Mouse (Mus musculus) hindbrain, embryonic 14.5 days (tissue): ENCODE measurements around the gene Lrrc8a. TPM values are rescaled to one million over a fixed set of nuclear protein-coding genes. Genes with fewer than 3 reads are reported as not detected.

Source experiments
- ATAC-seq: fragments of 200-750 bp; cut with Nextera tagmentation; 2 replicates; pipeline ENCODE4 v1.8.0; 2017; ENCODE audit warnings: moderate number of reproducible peaks, mild to moderate bottlenecking, moderate TSS enrichment, moderate library complexity; ENCODE audit not compliant: low FRiP score
- DNase-seq: peaks from one replicate; pipeline ENCODE4 v3.0.0-alpha.2; 2015; ENCODE audit warnings: low spot score
- H3K27ac ChIP-seq: fragments of 300-500 bp; sonication (generic); 2 replicates; pipeline ENCODE4 v1.5.1; 2014; ENCODE audit warnings: mild to moderate bottlenecking, moderate library complexity
- H3K27me3 ChIP-seq: fragments of 300-500 bp; sonication (generic); 2 replicates; pipeline ENCODE4 v1.6.1; 2014; ENCODE audit warnings: mild to moderate bottlenecking, low read length, mixed read lengths; ENCODE audit not compliant: control insufficient read depth, insufficient read depth
- H3K36me3 ChIP-seq: fragments of 300-500 bp; sonication (generic); replicated peaks from 2 replicates; pipeline ENCODE4 v1.6.1; 2014; ENCODE audit not compliant: control insufficient read depth, insufficient read depth
- H3K4me1 ChIP-seq: fragments of 300-500 bp; sonication (generic); replicated peaks from 2 replicates; pipeline ENCODE4 v1.6.1; 2014; ENCODE audit warnings: antibody characterized with exemption, low read length, mixed read lengths; ENCODE audit not compliant: control insufficient read depth, insufficient read depth
- H3K4me2 ChIP-seq: fragments of 300-500 bp; sonication (generic); replicated peaks from 2 replicates; pipeline ENCODE4 v1.6.1; 2014; ENCODE audit warnings: mild to moderate bottlenecking, moderate library complexity
- H3K4me3 ChIP-seq: fragments of 300-500 bp; sonication (generic); replicated peaks from 2 replicates; pipeline ENCODE4 v1.5.1; 2014; ENCODE audit warnings: mild to moderate bottlenecking, low read length
- H3K9ac ChIP-seq: fragments of 300-500 bp; sonication (generic); 2 replicates; pipeline ENCODE4 v1.6.1; 2014
- H3K9me3 ChIP-seq: fragments of 300-500 bp; sonication (generic); 2 replicates; pipeline ENCODE4 v1.6.1; 2016; ENCODE audit warnings: low read length; ENCODE audit not compliant: control insufficient read depth
- WGBS: fragments of 180-500 bp; shearing (Covaris S2); extraction: QIAGEN DNeasy Blood & Tissue Kit; methylation state at CpG from one replicate; pipeline ENCODE4 v1.1.7; 2014; 5-methylcytosine and 5-hydroxymethylcytosine counted together
- polyA plus RNA-seq: library from polyadenylated mRNA; unstranded; fragments of >200 nt; fragmentation: Nextera tagmentation; extraction: Ambion mirVana; gene quantifications from 2 replicates; pipeline ENCODE4 v1.2.1, GENCODE M21; 2014

Lrrc8a gene
- polyA plus RNA-seq, 1 experiment from 2014 or later = 57.9 TPM

DNA sequence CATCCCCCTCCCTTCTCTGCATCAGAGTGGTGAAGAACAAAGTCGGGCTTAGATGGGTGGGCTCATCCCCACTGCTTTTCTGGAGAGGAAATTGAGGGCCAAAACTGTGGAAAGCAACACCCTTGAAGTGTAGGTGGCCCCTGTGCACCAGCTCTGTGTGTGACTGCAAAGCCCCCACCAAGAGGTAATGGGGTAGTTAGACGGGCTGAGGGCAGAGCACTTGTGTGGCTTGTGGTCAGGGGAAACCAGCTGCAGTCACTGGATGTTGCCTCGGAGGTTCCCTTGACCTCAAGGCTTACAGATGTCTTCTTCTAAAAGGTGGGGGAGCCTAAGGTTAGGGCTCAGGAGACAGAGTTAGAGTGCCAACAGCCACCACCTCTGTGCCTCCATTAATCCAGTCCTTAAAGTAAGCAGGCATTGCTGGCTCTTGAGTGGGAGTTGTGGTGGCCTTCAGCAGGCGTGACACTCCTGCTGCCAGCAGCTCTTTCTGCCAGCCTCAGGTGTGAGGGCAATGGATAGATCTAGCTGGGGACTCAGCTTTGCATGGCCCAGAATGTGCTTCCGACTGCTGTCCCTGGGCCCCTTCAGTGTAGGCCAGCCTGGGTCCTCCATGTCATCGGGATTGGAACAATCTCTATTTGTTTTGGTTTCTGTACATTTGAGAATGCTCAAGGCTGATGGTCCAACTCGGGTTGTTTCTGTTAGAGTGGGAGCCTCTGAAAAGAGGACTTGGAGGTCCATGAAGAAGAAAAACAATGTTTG is 20.4 kb downstream of the Lrrc8a start:
- Histone ChIP-seq H3K36me3 (peaks cover 78% of the 10 kb centered on the region), H3K27me3 (no peaks in the 10 kb centered on the region), H3K9ac (no peak overlapping the region), H3K27ac (no peak overlapping the region), H3K4me3 (no peak overlapping the region), H3K4me2 (no peak overlapping the region), H3K4me1 (no peaks in the 10 kb centered on the region), H3K9me3 (no peaks in the 10 kb centered on the region)
- WGBS = 91% methylated on average over 7 of the region's 7 CpGs
- ATAC-seq (no peak), DNase-seq (no peak)

DNA sequence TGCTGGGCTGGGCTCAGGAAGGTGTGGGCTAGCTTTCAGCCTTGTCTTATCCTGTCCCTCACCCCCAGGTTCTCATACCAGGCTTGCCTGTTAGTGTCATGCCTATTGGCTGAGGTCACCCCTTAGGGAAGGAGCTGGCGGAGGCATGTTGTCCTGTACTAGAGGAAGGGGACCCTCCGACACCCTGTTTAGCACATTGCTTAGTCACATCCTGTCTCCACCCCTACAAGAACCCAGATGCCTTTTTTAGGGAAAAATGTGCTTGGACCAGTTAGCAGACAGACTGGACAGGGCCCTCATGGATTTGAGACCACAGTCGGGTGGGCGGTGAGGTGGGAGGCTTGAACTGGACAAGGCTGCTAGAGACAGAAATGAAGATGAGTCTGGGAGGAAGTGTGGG is 21.1 kb downstream of the Lrrc8a start:
- Histone ChIP-seq H3K9ac (no peak overlapping the region), H3K36me3 (peaks cover 86% of the 10 kb centered on the region), H3K4me3 (no peak overlapping the region), H3K4me2 (no peak overlapping the region), H3K9me3 (no peaks in the 10 kb centered on the region), H3K27me3 (no peaks in the 10 kb centered on the region), H3K27ac (no peak overlapping the region), H3K4me1 (0 out of 2 replicates have a peak, but pooled peaks cover 3% of the 10 kb centered on the region)
- no peak for ATAC-seq
- no peak for DNase-seq
- 87% methylated on average over 4 of the region's 4 CpGs for WGBS

DNA sequence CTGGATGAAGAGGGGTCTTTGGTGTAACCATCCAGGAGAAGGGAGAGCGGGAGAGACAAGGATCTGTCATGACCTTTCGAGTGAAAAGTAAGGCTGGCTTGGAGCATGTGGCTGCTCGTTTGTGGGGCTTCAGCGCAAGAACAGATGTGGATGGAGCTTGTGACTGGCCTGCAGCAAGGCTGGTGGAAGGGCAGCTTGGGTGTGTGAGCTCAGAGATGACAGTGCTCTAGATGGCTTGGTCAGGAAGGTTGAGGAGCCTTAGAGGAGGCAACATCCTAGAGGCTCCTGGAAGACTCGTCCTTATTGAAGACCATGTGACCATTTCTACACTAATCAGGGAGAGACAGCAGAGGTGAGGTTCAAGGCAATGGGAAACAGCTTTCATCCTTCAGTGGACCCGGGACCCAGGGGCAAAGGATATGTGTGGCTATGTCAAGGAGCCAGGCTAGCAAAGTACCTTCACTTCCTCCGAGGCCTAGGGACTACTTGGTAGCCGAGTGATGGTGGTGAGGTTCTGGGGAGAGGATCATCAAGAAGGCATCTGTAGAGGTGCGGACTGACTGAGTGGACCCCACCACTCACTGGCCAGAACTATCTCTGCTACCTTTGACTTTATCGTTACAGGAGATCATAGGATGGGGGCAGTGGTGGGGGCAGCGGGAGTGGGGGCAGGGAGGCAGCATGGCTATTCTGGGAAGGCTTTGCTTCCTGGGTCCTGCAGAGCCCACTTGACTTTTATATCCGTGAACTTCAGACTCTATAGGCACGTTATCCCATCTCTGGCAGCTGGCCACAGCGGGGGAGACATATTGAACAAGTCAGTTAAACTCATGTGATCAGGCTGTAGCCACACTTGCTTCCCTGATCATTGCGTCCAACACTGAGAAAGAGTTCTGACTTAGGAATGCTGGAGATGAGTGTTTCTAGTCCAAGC is 21.9 kb downstream of the Lrrc8a start:
- Histone ChIP-seq H3K4me2 (no peak overlapping the region), H3K4me1 (peaks cover 3% of the 10 kb centered on the region; the same call in 1 of the 2 replicates), H3K4me3 (no peak overlapping the region), H3K27me3 (no peaks in the 10 kb centered on the region), H3K27ac (no peak overlapping the region), H3K9ac (no peak overlapping the region), H3K9me3 (no peaks in the 10 kb centered on the region), H3K36me3 (peaks cover 93% of the 10 kb centered on the region)
- 90% methylated on average over 15 of the region's 15 CpGs for WGBS
- DNase-seq = no peak
- no peak for ATAC-seq

GRCm38 (mm10) chr2:30261064-30261736 is 23.7 kb downstream of the Lrrc8a start:
- no peak overlapping the region for H3K27ac ChIP-seq
- no peak for ATAC-seq

GRCm38 (mm10) chr2:30261921-30262839 is 24.7 kb downstream of the Lrrc8a start:
- H3K4me2 ChIP-seq = no peak overlapping the region
- no peak overlapping the region for H3K4me3 ChIP-seq
- H3K9ac ChIP-seq = no peak overlapping the region
- H3K27ac ChIP-seq = no peak overlapping the region
- no peaks in the 10 kb centered on the region for H3K9me3 ChIP-seq
- WGBS = 80% methylated on average over 18 of the region's 18 CpGs
- H3K36me3 ChIP-seq = peaks cover 73% of the 10 kb centered on the region
- no peak for DNase-seq
- H3K4me1 ChIP-seq = peaks cover 20% of the 10 kb centered on the region
- no peaks in the 10 kb centered on the region for H3K27me3 ChIP-seq
- ATAC-seq = no peak

More at GRCm38 (mm10) chr2:30261064-30261736, 23.7 kb downstream of the Lrrc8a start:
- H3K9ac ChIP-seq = no peak overlapping the region
- no peak overlapping the region for H3K4me2 ChIP-seq
- H3K4me1 ChIP-seq = peaks cover 20% of the 10 kb centered on the region
- H3K9me3 ChIP-seq = no peaks in the 10 kb centered on the region
- H3K36me3 ChIP-seq = peaks cover 83% of the 10 kb centered on the region
- no peak for DNase-seq
- no peak overlapping the region for H3K4me3 ChIP-seq
- WGBS = 90% methylated on average over 4 of the region's 4 CpGs
- no peaks in the 10 kb centered on the region for H3K27me3 ChIP-seq

GRCm38 (mm10) chr2:30262840-30263441 is 25.4 kb downstream of the Lrrc8a start:
- Histone ChIP-seq H3K4me1 (peaks cover 20% of the 10 kb centered on the region), H3K27ac (no peak overlapping the region), H3K27me3 (no peaks in the 10 kb centered on the region), H3K4me3 (no peak overlapping the region), H3K9me3 (no peaks in the 10 kb centered on the region), H3K4me2 (no peak overlapping the region), H3K9ac (no peak overlapping the region), H3K36me3 (peaks cover 66% of the 10 kb centered on the region)
- ATAC-seq (peak; percentile 73; the same call in 1 of the 2 replicates), DNase-seq (peak; percentile 71)
- WGBS = 40% methylated on average over 4 of the region's 4 CpGs

GRCm38 (mm10) chr2:30263811-30264210 is 26.3 kb downstream of the Lrrc8a start:
- ATAC-seq (no peak), DNase-seq (no peak)
- no peak overlapping the region for H3K4me3 ChIP-seq
- WGBS = 94% methylated on average over 6 of the region's 6 CpGs
- H3K9ac ChIP-seq = no peak overlapping the region
- no peak overlapping the region for H3K27ac ChIP-seq
- peaks cover 20% of the 10 kb centered on the region for H3K4me1 ChIP-seq
- H3K27me3 ChIP-seq = no peaks in the 10 kb centered on the region
- H3K9me3 ChIP-seq = no peaks in the 10 kb centered on the region
- no peak overlapping the region for H3K4me2 ChIP-seq
- H3K36me3 ChIP-seq = peaks cover 57% of the 10 kb centered on the region
